Mouse (Mus musculus) layer of hippocampus, adult 18-20 months (tissue): Measurements from ENCODE around the gene Tfap2a. TPM values are rescaled to one million over a fixed set of nuclear protein-coding genes. Genes with fewer than 3 reads are reported as not detected.

Experiments used
- DNase-seq, 2 experiments: peaks; one replicate each; pipeline ENCODE4 v3.0.0; 2022; ENCODE audit warnings: low spot score in 2 of 2
- total RNA-seq, 2 experiments: library from RNA; stranded (reverse); gene quantifications; 2 replicates each; pipeline ENCODE4 v1.2.3; 2021

The Tfap2a gene
- total RNA-seq, 2 experiments from 2014 or later: 0.27 to 0.30 TPM

- no peak for DNase-seq
These were observed 3.7 kb downstream of the Tfap2a start for GRCm38 (mm10) chr13:40734316-40734965.

- DNase-seq: no peak
These were observed 4.5 kb downstream of the Tfap2a start for GRCm38 (mm10) chr13:40733542-40734151.

GRCm38 (mm10) chr13:40732816-40733541 lies 5.2 kb downstream of the Tfap2a start:
- DNase-seq: no peak

- DNase-seq: no peak
These were observed 6.1 kb downstream of the Tfap2a start for GRCm38 (mm10) chr13:40732085-40732484.

- no peak for DNase-seq
These were observed 6.9 kb downstream of the Tfap2a start for GRCm38 (mm10) chr13:40731179-40731841.

GRCm38 (mm10) chr13:40730651-40731178 lies 7.5 kb downstream of the Tfap2a start:
- peak in 1 of 2 experiments; percentile 34 for DNase-seq

GRCm38 (mm10) chr13:40729592-40730431 lies 8.4 kb downstream of the Tfap2a start:
- no peak for DNase-seq

- DNase-seq: no peak
These were observed 9.1 kb downstream of the Tfap2a start for GRCm38 (mm10) chr13:40729037-40729436.

- DNase-seq: no peak
These were observed 9.6 kb downstream of the Tfap2a start for GRCm38 (mm10) chr13:40728626-40728990.

- no peak for DNase-seq
These were observed 10.2 kb downstream of the Tfap2a start for GRCm38 (mm10) chr13:40727731-40728625.

GRCm38 (mm10) chr13:40725924-40726323 lies 12.3 kb downstream of the Tfap2a start:
- DNase-seq: no peak

- no peak for DNase-seq
These were observed 14.6 kb downstream of the Tfap2a start for GRCm38 (mm10) chr13:40723598-40723920.

GRCm38 (mm10) chr13:40722741-40723597 lies 15.2 kb downstream of the Tfap2a start:
- peak; percentile 56 to 76 for DNase-seq

- no peak for DNase-seq
These were observed 18.5 kb downstream of the Tfap2a start for GRCm38 (mm10) chr13:40719741-40720082.

GRCm38 (mm10) chr13:40719066-40719740 lies 19.0 kb downstream of the Tfap2a start:
- no peak for DNase-seq

GRCm38 (mm10) chr13:40716771-40717716 lies 21.1 kb downstream of the Tfap2a start:
- no peak for DNase-seq

GRCm38 (mm10) chr13:40714531-40714930 lies 23.6 kb downstream of the Tfap2a start:
- no peak for DNase-seq
